Mouse (Mus musculus) ovary, adult 18-20 months (tissue): ENCODE results near the gene Tenm4.

Experiments
- DNase-seq: peaks from one replicate; pipeline ENCODE4 v3.0.0; 2022; ENCODE audit warnings: low spot score, mixed read lengths

Gene Tenm4

DNA sequence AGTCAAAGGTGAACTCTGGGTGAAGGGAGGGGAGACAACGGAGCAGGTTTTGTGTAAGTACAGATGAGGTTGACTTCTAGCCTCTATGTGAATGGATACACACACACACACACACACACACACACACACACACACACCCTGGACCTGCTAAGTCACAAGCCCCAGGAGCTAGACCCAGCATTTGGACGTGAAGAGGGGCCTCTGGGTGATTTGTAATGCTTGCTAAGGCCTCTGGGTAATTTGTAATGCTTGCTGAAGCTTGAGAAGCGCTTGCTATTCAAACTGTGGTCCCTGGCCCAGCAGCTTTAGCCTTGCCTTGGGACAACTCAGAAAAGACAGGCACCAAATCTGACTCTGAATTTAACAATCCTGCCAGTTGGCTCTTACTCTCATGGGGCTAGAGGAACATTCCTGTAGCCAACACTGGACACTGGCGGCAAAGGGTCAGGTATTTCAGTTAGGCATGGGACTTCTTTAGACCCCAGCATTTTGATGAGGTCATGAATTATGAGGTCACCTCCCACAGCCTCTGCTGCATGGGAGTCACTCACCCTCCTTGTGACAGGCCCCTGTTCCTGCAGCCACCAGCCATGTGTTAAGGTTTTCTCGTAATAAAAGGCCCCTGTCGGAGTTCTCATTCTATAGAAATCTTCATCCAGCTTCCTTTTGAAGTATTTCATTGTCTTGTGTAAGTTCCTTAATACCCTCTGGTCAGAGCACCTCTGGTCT lies 237.3 kb downstream of the Tenm4 start:
- no peak for DNase-seq

DNA sequence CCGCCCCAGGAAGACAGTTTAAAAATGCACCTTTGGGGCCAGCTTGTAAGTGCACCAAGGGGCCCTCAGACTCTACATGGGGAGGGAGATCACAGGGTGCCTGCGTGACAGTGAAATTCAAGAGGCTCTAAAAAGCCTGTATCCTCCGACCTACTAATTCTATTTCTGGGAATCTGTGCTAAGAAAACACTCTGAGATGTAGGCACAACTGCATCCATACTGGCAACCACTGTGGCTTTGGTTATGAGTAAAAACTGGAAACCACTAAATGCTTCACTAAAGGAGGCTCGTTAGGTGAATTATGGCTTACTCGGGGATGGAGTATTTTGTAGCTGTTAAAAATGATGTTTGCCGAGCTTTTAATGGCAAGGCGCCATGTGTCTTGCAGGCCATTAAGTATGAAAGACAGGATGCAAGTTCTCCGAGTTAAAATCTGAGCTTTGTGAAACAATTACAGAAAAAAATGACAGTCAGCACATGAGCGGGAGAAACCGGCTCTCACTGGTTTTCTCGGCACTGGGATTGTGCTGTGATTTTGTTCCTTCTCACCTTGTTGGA lies 238.4 kb downstream of the Tenm4 start:
- no peak for DNase-seq

DNA sequence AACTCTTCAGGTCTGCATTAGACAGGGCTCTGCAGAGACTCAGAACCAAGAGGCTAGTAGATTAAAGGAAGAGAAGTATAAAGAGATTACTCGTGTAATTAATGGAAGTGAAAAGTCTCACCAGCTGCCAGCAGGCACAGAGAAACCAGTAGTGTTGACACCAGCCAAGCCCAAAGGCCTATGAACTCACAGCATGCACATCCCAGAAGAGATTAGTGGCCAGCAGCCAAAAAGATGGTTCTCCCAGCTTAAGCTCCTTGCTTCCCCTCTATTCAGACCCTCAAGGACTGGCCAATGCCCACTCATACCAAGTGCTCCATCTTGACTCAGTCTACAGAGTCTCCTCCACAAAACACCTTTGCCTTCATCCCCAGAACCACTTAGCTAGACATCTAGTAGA lies 242.8 kb downstream of the Tenm4 start:
- DNase-seq: no peak

DNA sequence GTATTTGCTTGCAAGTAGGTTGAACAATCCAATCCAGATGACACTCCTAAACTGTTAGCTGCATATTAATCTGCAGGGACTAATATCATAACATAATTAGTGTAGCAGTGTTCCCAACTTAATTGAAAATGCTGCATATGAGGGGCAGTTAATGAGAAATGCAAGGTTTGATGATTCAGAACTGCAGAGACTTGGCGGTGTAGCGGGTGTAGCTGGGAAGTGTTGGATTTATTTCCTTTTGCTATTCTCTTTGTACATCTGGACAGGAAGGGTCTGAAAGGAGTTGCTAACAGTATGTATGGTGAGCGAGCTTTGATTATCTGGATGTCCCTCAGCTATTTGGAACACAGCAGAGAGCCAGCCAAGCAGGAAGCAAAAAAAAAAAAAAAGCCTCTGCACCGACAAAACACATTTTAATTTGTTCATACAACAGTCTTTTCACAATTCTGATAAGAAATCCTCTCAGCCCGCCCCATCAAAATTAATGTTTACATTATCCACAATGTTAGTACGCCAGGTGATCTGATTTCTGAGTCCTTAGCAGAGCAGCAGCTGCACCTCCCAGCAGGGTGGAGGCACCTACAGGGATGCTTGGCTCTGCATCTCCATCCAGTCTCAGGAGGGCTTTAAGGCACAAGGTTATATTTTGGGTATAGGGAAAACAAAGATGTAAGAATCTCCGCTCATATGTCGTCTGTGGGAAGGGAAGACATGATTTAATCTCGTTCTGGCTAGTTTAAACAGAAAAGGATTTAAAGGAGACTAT lies 243.4 kb downstream of the Tenm4 start:
- DNase-seq: no peak

DNA sequence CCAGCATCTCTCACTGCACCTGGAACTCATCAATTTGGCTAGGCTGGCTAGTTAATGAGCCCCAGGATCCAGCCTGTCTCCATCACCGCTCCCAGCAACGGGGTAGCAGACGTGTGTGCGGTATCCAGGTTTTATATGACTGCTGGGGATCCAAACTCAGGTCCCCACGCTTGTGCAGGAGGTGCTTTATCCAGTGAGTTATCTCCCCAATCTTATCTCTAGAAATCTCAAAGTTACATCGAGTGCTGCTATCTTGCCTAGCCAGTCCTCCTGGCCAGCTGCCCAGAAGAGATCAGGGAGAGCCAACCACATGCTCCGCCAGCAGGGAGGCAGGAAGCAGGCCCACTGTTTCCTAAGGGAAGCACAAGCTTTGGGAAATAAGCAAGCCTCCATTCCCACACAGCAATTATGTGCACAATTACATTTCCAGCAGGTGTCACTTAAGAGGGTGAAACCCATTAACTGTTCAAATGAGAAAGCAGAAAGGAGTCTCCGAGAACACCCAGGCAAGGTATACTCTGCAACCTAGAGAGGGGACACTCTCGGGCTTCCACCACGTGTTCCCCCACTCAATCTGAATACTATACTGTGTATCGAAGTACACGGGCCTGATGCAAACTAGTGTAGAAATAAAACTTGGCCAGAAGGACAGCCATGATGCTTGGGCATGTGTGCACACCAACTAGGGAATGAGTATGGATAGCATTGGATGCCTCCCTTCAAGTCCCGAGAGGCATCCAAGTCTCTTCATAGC lies 246.4 kb downstream of the Tenm4 start:
- DNase-seq: peak; percentile 34

DNA sequence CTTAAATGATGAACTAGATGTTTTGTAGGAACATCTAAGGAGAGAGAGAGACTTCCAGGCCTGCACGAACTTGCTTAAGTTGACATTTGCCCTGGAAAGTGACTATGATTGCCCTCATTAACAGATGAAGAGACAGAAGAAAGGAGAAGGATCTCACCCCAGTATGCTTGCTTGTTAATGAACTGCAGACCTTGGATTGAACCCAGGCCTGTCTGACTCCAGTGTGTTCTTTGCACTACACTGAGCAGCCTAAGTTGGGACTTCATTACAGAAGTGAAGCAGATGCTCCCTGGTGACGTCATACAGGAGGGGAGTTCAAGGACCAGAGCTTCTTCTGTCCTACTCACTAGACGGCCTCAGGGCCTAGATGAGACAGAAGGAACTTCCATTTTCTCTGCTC lies 247.1 kb downstream of the Tenm4 start:
- DNase-seq: no peak

DNA sequence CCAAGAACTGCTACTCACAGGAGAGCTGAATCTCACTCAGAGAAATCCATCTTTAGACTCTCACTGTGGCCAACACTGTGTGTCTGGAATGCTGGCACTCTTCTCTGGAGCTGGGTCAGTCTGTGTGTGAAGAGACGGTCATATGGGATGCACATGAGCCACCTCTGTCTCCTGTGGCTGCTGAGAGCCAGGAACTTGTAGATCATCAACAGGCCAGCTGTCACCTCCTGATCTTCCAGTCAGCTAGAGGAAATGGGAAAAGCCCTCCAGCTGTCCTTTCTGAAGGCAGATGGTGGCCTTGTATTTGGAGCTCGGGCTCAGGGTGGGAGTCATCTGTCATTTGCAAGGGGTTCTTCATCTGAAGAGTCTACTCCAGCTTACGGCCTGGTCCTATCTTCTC lies 249.0 kb downstream of the Tenm4 start:
- DNase-seq: no peak

DNA sequence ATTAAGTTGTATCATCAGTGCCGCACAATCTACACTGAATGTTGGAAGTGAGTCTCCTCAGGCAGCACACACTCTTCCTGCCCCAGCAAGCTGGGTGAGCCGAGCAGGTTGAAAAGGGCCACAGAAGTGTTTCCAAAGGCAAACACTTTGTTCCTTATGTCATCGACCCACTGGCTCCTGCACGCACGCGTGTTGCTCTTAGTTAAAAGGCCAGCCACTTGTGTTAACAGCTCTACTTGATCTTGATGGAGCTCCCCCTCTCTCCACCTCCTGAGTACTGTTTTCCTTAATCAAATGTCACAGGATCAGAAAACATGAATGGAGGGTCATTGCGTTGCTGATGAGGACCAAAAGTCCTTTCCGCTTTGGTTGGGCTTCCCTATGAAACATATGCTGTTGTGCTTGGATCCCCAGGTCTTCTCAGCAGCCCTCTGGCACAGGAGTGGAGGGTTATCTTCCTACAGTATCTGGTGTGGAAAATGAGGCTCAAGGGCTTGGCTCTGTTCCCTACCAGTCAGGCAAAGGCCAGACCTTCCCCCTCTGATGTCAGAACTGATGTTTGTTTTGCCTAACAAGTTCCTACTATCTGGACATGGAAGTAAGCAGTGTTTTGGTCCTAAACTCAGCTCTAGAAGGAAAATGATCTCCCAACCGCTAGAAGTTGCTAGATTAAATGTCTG lies 250.0 kb downstream of the Tenm4 start:
- DNase-seq: peak; percentile 26

DNA sequence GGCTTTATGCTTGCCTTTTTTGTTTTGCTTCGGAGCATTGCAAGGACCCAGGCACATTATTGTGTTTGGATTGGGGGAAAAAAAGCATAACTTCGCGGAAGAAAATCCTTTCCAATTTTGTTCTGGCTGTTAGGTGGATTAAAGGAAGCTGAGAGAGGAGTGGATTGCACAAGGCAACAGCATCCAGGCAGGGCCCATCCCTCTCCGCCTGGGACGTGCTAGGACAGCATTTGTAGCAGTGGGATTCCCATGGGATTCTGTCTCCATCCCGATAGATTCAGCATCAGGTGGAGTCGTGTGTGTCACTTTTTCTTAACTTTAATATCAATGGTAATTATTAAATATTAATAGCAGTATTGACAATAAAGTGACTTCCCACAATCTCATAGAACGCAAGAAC lies 255.9 kb downstream of the Tenm4 start:
- no peak for DNase-seq

DNA sequence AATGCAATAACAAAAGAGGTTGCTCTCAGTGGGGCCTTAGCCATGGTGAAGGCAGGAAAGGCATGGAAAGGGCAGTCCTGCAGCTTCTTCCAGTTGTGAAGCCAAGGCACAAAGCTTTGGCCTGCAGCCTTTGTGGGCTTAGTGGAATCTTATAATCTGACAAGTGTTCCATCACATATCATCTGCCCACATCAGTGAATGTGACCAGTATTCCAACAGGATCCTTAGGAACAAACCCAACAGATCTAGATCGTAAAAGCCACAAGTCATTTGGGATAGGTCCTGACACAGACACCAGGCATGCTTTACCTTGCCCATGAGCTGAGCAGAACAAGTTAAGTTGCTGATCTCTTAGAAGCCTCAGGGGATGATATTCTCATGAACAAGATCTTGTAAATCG lies 262.3 kb downstream of the Tenm4 start:
- no peak for DNase-seq

DNA sequence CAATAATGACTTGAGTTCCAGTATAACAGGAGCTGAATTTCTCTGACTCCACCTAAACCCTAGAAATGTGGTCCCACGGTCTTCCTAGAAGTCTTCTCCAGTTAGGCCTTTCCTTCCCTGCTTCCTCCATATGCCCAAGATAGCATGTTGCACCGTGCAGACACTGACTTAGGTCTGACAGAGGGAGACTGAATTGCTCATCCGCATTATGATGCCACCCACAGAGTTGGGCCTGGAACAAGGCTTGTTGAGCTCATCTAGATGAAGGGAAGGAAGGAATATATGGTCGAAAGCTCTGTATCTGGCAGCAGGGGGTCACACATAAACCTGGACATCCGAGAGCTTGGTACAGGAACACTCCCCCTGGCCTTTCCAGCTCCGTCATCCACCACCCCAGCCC lies 267.3 kb downstream of the Tenm4 start:
- no peak for DNase-seq

DNA sequence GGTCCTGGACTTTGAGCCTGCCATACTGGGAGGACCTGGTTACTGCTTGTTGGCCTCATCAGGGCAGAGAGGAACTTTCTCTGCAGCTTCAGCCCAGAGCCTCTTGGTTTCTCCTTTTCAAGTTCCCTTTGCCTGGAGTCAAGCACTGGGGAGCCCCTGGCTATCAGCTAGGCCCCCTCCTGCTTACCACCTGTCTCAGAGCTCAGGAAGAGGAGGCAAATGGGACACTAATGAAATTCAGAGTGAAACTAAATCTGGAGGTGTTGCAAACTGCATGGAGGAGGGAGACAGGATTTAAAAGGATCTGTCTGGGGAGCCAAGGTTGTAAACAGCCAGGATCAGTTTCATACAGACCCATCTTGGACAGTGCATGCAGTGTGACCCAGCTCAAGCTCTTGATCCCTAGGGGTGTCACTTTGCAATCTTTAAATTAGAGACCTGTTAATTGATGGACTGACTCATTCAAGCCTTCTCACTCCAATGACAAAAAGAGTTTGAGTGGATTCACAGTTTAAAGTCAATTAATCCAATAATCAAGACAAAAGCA lies 269.2 kb downstream of the Tenm4 start:
- DNase-seq: no peak

DNA sequence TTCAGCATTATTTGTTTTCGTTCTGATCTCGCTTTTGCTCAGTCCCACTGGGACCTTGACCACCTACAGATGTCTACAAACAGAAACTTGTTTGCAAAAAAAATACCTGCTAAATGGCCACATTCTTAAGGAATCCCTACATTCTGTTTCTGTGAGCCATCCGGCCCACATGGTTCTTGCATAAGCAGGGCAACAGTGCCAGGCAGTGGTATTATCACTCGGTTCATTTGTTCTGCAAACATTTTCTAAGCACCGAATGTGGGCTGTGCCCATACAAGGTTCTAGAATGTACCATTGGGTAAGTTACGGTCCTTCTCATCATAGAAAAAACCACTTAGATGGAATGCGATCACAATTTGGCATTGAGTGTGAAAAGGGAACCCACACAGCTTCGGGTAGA lies 274.7 kb downstream of the Tenm4 start:
- DNase-seq: no peak

DNA sequence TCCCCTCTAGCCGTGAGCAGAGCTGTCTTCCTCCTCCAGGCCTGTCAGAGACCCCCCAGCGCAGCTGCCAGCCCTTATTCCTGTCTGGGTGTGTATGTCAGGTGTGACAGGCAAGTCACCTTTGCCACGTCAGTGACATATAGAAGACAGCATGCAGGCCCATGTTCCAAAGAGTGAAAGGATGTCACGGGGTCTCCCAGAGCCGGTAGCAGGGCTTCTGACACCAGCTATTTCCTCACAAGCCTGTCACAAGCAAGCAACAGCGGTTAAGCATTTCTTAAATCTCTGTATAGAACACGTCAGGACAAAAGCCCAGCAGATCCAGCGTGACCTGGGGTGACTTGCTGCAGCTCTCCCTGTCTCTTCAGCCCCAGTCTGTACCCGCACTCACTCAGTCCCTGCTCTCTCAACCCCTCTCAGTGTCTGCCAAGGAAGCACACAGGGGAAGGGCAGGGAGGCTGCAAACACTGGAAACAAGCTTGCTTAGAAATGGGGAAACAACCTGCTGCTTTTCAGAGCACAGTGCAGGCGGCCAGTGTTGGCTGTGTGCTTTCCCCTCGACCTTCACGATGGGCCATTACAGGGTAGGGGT lies 276.9 kb downstream of the Tenm4 start:
- DNase-seq: no peak

DNA sequence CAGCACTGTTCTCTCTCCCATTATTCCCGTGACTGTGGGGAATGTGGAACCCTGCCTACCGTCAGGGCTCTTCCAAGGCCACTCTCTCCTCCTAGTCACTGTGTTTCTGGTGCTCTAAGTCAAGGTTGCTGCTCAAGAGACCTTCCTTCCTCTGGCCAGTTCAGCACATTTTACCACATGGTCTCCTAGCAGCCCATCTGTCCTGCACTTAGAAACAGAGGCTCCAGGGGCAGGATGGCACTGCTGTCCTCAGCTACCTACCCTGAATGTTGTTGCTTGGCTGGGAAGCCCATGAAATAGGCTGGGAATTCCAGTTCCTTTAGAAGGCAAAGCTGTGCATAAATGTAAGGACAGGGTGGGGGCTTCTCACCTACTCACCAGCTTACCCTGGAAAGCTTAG lies 284.9 kb downstream of the Tenm4 start:
- DNase-seq: peak; percentile 11

DNA sequence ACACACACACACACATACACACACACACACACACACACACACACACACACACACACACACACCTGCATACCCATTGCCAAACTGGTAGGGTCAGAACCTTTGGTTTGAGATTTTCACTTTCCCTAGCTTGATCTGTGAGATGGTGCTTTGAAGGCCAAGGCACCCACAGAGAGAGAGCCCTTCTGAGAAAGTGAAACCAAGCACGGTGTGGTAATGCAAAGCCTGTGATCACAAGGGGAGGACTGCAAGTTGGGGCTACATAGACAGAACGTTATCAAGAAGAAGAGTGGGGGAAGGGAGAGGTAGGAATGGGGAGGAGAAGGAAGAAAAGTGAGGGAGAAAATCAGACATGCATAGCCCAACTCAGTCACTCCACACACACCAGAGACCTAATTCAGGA lies 285.6 kb downstream of the Tenm4 start:
- DNase-seq: no peak

DNA sequence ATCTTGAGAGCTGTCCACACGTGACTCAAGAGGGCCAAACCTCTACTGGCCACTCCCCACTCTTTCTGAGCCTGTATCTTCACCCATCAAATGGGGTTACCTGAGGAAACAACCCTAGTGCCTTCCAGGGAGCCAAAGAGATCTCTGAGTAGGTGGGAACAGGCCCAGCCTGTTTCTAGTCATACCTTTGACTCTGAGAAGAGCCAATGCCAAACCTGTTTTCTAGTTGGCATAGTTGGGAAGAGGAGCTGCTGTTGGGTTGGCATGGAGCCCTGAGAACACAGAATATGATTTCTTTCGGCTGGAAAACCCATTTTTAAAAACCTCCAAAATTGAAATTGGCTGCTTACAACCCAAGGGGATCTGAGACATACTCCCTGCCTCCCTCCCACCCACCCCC lies 286.8 kb downstream of the Tenm4 start:
- no peak for DNase-seq

DNA sequence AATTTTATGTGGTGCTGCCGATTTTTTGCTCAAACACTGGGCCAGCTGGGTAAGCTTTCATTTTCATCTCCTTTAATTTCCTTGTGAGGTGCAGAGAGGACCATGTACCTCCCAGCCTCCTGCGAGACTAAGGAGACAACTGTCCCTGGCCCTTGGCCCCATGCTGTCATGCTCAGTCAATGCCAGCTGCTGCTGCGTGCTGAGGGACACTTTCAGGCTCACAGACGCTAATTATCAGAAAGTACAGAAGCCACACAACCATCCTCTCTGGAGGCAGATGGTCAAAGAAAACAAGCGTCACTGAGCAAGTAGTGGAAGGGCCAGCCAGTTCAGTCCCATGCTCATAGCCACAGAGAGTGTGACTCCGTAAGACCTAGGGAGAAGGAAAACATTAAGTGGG lies 287.9 kb downstream of the Tenm4 start:
- DNase-seq: no peak

DNA sequence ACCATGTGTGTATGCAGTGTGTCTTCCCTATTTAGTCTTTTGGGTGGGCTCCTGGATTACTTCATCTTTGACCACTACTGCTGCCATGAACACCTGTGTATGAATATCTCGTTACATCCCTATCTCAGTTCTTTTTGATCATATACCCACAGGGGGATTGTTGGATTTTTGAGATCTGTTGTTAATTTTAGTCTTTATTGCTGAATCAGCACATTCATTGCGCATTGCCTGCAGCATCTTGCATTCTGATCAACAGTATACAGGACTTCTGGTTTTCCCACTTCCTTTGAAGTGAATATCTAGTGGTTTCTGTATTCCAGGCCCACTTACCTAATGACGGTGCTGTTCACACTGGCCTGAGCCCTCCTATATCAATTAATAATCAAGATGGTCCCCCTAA lies 295.7 kb downstream of the Tenm4 start:
- no peak for DNase-seq

DNA sequence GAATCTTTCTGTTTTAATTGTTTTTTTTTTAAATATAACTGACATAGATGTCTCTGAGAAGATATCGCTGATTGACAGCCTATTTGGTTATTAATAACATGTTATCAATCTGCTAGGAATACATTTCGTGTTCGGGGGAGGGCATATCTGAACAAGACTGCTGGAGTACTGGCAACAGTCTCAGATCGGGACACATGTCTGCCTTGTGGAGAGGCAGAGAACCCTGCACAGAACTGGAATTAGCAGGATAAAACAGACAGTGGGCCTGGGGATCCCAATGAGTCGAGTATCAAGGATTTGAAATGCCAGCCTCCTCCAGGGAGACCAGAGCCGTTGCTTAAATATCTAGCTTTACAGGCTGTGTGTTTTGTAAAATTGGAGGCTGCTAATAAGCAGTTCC lies 299.8 kb downstream of the Tenm4 start:
- no peak for DNase-seq

DNA sequence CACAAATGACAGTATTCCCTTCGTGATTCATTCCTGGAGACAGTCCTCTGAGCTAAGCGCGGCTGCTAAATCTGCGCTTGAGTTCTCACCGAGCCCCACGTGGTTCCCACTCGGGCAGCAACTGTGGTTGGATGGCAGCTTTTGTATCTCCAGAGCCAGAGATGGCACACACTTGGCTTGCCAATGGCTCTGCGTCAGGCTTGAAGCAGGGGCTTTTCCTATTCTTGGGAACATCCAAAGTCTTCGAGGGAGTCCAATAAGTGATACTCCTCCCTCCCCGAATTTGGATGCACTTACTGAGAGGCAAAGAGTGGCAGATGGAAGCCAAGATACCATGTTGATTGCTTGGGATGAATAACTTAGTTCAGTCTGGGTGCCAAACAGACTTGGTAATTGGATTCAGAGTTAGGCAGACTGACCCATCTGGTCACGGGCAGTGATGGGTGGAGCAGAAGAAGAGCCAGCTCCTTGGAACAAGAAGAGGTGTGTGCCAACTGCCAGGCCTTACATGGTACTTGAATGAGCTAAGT lies 303.6 kb downstream of the Tenm4 start:
- DNase-seq: no peak
